Mouse (Mus musculus) heart, postnatal 0 days (tissue): ENCODE measurements around the gene Apbb1.

Source experiments
- CTCF ChIP-seq: IDR thresholded peaks from 2 replicates; pipeline ENCODE4 v1.5.1; 2016; ENCODE audit warnings: antibody characterized with exemption, control low read depth, low read depth
- EP300 ChIP-seq: IDR thresholded peaks from 2 replicates; pipeline ENCODE4 v1.6.1; 2016; ENCODE audit warnings: antibody characterized with exemption, low read depth

DNA sequence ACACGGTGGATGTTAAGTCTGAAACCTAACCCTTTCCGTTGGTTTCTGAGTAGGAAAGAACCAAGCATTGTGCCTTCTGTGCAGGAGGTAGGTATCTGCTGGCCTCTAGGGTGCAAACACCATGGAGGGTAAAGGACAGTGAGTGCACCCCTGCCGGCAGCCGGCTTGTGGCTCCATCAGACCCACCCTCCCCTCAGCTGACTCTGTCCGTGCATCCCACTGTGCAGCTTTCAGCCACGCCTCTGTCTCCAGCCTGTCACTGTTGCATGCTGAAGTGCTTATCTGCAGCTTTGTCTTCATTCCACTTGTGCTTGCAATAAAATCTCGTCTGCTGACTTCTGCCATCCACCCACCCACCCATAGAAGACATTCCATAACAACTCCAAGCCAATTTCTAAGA is 8.6 kb upstream of the Apbb1 start:
- TF ChIP-seq CTCF (no peak), EP300 (no peak)
